12 mouse cellular contexts compared by ENCODE assay signal in genomic region chr3:27454402-27455195, GRCm38 (mm10).
A peak's percentile ranks its signal among the peaks of the same experiment; 100 is the strongest.
DNase-seq lines count a peak whose midpoint lies in the region; ATAC-seq lines count a peak whose summit lies in the region.
"Had no signal": no experiment of that assay in that cellular context is flagged by ENCODE, and none has a peak within 500 bp of the region (broad histone marks: within the 10 kb centered on the region; RNA-seq: fewer than 3 reads in every experiment).

No protein-coding gene starts in this region.

- peak; percentile 49 for DNase-seq in CD4-positive, CD25-positive, alpha-beta regulatory T cell, adult 2 months (ENCODE audit: low read depth, low spot score)
- peak; percentile 23 for DNase-seq in lung, postnatal 14 days
- DNase-seq in retina, embryonic 14.5 days (ENCODE audit: low spot score): peak; percentile 39
- no peak for DNase-seq in testis, postnatal 10 days (ENCODE audit: low spot score)
- DNase-seq in cerebellum, adult 11 months: no peak
- no peak for DNase-seq in adrenal gland, postnatal 4 days (ENCODE audit: low spot score in 2 of 2)
- DNase-seq: adrenal gland, postnatal 36 days; cerebellum, adult 8-10 months; cerebellum, postnatal 36 days had no signal

- peak; percentile 16 for ATAC-seq in activated CD4-positive, CD25-positive, alpha-beta regulatory T cell, adult 4 months
- ATAC-seq: forebrain, embryonic 14.5 days; intestine, postnatal 0 days had no signal

Comparison
In these comparisons a context has a peak if more than half of its experiments do, and no peak if none do; other contexts are left out.
1. DNase-seq: peak in CD4-positive, CD25-positive, alpha-beta regulatory T cell, adult 2 months (single experiment), lung, postnatal 14 days (single experiment) and retina, embryonic 14.5 days (single experiment); none in testis, postnatal 10 days (single experiment), cerebellum, adult 11 months (single experiment) and adrenal gland, postnatal 4 days (0 of 2).